Mouse (Mus musculus) kidney, postnatal 0 days (tissue): ENCODE data around the gene Itga1. TPM values are rescaled to one million over a fixed set of nuclear protein-coding genes. Genes with fewer than 3 reads are reported as not detected.

Source experiments
- ATAC-seq: fragments of 200-750 bp; cut with Nextera tagmentation; replicated peaks from 2 replicates; pipeline ENCODE4 v1.8.0; 2017; ENCODE audit warnings: low read depth, moderate number of reproducible peaks, moderate TSS enrichment, moderate library complexity; ENCODE audit not compliant: low FRiP score
- DNase-seq: peaks from one replicate; pipeline ENCODE4 v3.0.0-alpha.2; 2016; ENCODE audit warnings: low spot score
- H3K27ac ChIP-seq: fragments of 300-500 bp; sonication (generic); 2 replicates; pipeline ENCODE4 v1.5.1; 2014; ENCODE audit warnings: mild to moderate bottlenecking
- H3K27me3 ChIP-seq: fragments of 300-500 bp; sonication (generic); 2 replicates; pipeline ENCODE4 v1.6.1; 2014; ENCODE audit warnings: low read length, mixed read lengths; ENCODE audit not compliant: insufficient read depth
- H3K36me3 ChIP-seq: fragments of 300-500 bp; sonication (generic); 2 replicates; pipeline ENCODE4 v1.6.1; 2014; ENCODE audit warnings: low read length, mixed read lengths; ENCODE audit not compliant: insufficient read depth
- H3K4me1 ChIP-seq: fragments of 300-500 bp; sonication (generic); replicated peaks from 2 replicates; pipeline ENCODE4 v1.6.1; 2014; ENCODE audit warnings: antibody characterized with exemption, low read length, mixed read lengths; ENCODE audit not compliant: insufficient read depth
- H3K4me2 ChIP-seq: fragments of 300-500 bp; sonication (generic); 2 replicates; pipeline ENCODE4 v1.6.1; 2014; ENCODE audit warnings: mild to moderate bottlenecking, low read length, moderate library complexity, mixed read lengths
- H3K4me3 ChIP-seq: fragments of 300-500 bp; sonication (generic); replicated peaks from 2 replicates; pipeline ENCODE4 v1.5.1; 2014; ENCODE audit warnings: low read depth, low read length
- H3K9ac ChIP-seq: fragments of 300-500 bp; sonication (generic); 2 replicates; pipeline ENCODE4 v1.6.1; 2014; ENCODE audit warnings: low read depth, low read length
- H3K9me3 ChIP-seq: fragments of 300-500 bp; sonication (generic); replicated peaks from 2 replicates; pipeline ENCODE4 v1.6.1; 2016; ENCODE audit warnings: low read length, inconsistent platforms, mixed read lengths
- CTCF ChIP-seq: IDR thresholded peaks from 2 replicates; pipeline ENCODE4 v1.5.1; 2016; ENCODE audit warnings: antibody characterized with exemption, low read depth, mild to moderate bottlenecking, moderate library complexity
- WGBS: fragments of 180-500 bp; shearing (Covaris S2); extraction: QIAGEN DNeasy Blood & Tissue Kit; methylation state at CpG from one replicate; pipeline ENCODE4 v1.1.7; 2014; 5-methylcytosine and 5-hydroxymethylcytosine counted together
- polyA plus RNA-seq: library from polyadenylated mRNA; unstranded; fragments of >200 nt; fragmentation: Nextera tagmentation; extraction: Ambion mirVana; gene quantifications from 2 replicates; pipeline ENCODE4 v1.2.1, GENCODE M21; 2015

Gene Itga1
- polyA plus RNA-seq, 1 experiment from 2014 or later: 27.1 TPM

- H3K36me3 ChIP-seq: no peaks in the 10 kb centered on the region
- TF ChIP-seq CTCF: no peak
- H3K4me3 ChIP-seq: no peak overlapping the region
- DNase-seq: no peak
- no peak overlapping the region for H3K9ac ChIP-seq
- no peak overlapping the region for H3K27ac ChIP-seq
- no peaks in the 10 kb centered on the region for H3K27me3 ChIP-seq
- ATAC-seq: no peak
- H3K4me1 ChIP-seq: peaks cover 6% of the 10 kb centered on the region; the same call in 1 of the 2 replicates
- no peaks in the 10 kb centered on the region for H3K9me3 ChIP-seq
- WGBS: 52% methylated on average over 2 of the region's 2 CpGs
- H3K4me2 ChIP-seq: no peak overlapping the region
Measured at GRCm38 (mm10) chr13:115042652-115043051, 59.1 kb downstream of the Itga1 start.

- no peak overlapping the region for H3K9ac ChIP-seq
- H3K27ac ChIP-seq: no peak overlapping the region
- H3K4me2 ChIP-seq: no peak overlapping the region
- H3K4me1 ChIP-seq: 0 out of 2 replicates have a peak, but pooled peaks cover 10% of the 10 kb centered on the region
- H3K36me3 ChIP-seq: no peaks in the 10 kb centered on the region
- TF ChIP-seq CTCF: no peak
- no peaks in the 10 kb centered on the region for H3K9me3 ChIP-seq
- no peak overlapping the region for H3K4me3 ChIP-seq
- ATAC-seq (no peak), DNase-seq (peak; percentile 71)
- no peaks in the 10 kb centered on the region for H3K27me3 ChIP-seq
- 67% methylated on average over 4 of the region's 4 CpGs for WGBS
Measured at GRCm38 (mm10) chr13:115037304-115037703, 64.5 kb downstream of the Itga1 start.

- ATAC-seq: no peak
Measured at GRCm38 (mm10) chr13:115035387-115035786, 66.4 kb downstream of the Itga1 start.

GRCm38 (mm10) chr13:115033135-115033534 lies 68.6 kb downstream of the Itga1 start:
- ATAC-seq (peak; percentile 31; the same call in 1 of the 2 replicates), DNase-seq (no peak)
- Histone ChIP-seq H3K4me3 (no peak overlapping the region), H3K27me3 (no peaks in the 10 kb centered on the region), H3K27ac (no peak overlapping the region), H3K36me3 (no peaks in the 10 kb centered on the region), H3K9ac (no peak overlapping the region), H3K4me1 (0 out of 2 replicates have a peak, but pooled peaks cover 10% of the 10 kb centered on the region), H3K4me2 (no peak overlapping the region), H3K9me3 (no peaks in the 10 kb centered on the region)
- WGBS: 84% methylated on average over 2 of the region's 2 CpGs
- TF ChIP-seq CTCF: no peak

More at GRCm38 (mm10) chr13:115035387-115035786, 66.4 kb downstream of the Itga1 start:
- H3K4me3 ChIP-seq: no peak overlapping the region
- TF ChIP-seq CTCF: no peak
- H3K27me3 ChIP-seq: no peaks in the 10 kb centered on the region
- no peak overlapping the region for H3K27ac ChIP-seq
- H3K4me1 ChIP-seq: 0 out of 2 replicates have a peak, but pooled peaks cover 10% of the 10 kb centered on the region
- H3K9me3 ChIP-seq: no peaks in the 10 kb centered on the region
- DNase-seq: peak; percentile 50
- no peaks in the 10 kb centered on the region for H3K36me3 ChIP-seq
- no peak overlapping the region for H3K9ac ChIP-seq
- 25% methylated on average over 8 of the region's 8 CpGs for WGBS
- no peak overlapping the region for H3K4me2 ChIP-seq

- DNase-seq: peak; percentile 59
- H3K27ac ChIP-seq: peak overlapping the region; percentile 54; the same call in 1 of the 2 replicates
- WGBS: 66% methylated on average over 17 of the region's 17 CpGs
Measured at GRCm38 (mm10) chr13:115031177-115032000, 70.4 kb downstream of the Itga1 start.

GRCm38 (mm10) chr13:115025394-115025793 lies 76.4 kb downstream of the Itga1 start:
- H3K4me2 ChIP-seq: no peak overlapping the region
- H3K9ac ChIP-seq: no peak overlapping the region
- TF ChIP-seq CTCF: no peak
- no peaks in the 10 kb centered on the region for H3K27me3 ChIP-seq
- H3K4me3 ChIP-seq: no peak overlapping the region
- DNase-seq (no peak), ATAC-seq (no peak)
- no peaks in the 10 kb centered on the region for H3K36me3 ChIP-seq
- no peaks in the 10 kb centered on the region for H3K4me1 ChIP-seq
- 71% methylated on average over 3 of the region's 3 CpGs for WGBS
- H3K27ac ChIP-seq: no peak overlapping the region
- H3K9me3 ChIP-seq: no peaks in the 10 kb centered on the region

More at GRCm38 (mm10) chr13:115031177-115032000, 70.4 kb downstream of the Itga1 start:
- no peak for TF ChIP-seq CTCF
- no peak overlapping the region for H3K4me3 ChIP-seq
- 0 out of 2 replicates have a peak, but pooled peaks cover 6% of the 10 kb centered on the region for H3K4me1 ChIP-seq
- no peak overlapping the region for H3K9ac ChIP-seq
- H3K4me2 ChIP-seq: no peak overlapping the region
- no peaks in the 10 kb centered on the region for H3K27me3 ChIP-seq
- H3K36me3 ChIP-seq: no peaks in the 10 kb centered on the region
- no peaks in the 10 kb centered on the region for H3K9me3 ChIP-seq
- 0 out of 2 replicates have a peak, but pooled peaks have one; percentile 17 for ATAC-seq
